Mouse (Mus musculus): ENCODE data around the gene Jak1.

DNA sequence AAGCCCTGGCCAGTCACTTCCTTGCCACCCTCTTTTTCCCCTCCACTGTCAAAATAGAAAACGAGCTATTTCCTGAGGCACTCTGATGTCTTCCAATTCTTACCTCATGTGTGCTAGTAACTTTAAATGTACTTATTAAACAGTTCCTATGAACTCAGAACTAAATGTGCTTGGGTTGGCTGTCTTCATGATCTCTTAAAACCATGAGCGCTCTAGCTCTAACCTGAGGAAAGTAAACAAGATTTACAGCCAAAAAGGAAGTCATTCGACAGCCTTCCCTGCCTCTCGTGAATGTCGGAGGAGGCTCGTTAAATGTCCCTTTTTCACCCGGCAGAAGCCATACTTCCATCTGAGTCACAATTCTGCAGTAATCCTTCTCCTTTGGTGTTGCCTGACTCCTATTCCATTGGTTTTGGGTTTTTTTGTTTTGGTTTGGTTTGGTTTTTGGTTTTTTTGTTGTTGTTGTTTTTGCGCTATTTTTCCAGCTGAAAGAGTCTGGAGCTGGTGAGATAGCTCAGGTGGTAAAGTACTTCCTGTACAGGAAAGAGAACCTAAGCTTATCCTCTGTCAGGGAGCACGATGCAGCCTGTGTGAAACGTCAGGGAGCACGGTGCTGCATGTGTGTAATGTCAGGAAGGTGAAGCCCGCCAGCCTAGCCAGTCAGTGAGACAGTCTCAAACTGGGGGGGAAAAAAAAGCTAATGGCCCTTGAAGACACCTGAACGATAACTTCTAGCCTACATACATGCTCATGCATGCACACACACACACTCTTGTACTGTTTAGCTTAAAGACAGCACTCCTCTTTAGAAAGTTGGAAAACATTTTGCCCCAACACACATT lies 12.1 kb downstream of the Jak1 start:
- TF ChIP-seq CTCF (IDR thresholded peaks at IDR 0.05; ENCODE audit: borderline replicate concordance, extremely low read depth, insufficient read depth, insufficient read length) (no peak), POLR2A (IDR thresholded peaks at IDR 0.05; ENCODE audit: borderline replicate concordance, extremely low read depth, insufficient read depth, insufficient read length, poor library complexity, severe bottlenecking) (no peak)

All from brain, embryonic 14.5 days (tissue).